Mouse (Mus musculus) bone marrow, adult 2 months (tissue): Measurements from ENCODE around the gene Lrrfip2.

ENCODE experiments used
- CTCF ChIP-seq: fragments of 200-500 bp; IDR thresholded peaks from 2 replicates; pipeline ENCODE4 v1.5.1; 2011; ENCODE audit warnings: low read length, control low read depth; ENCODE audit not compliant: control insufficient read depth, insufficient read depth
- POLR2A ChIP-seq: fragments of 200-500 bp; IDR thresholded peaks from 2 replicates; pipeline ENCODE4 v1.6.1; 2011; ENCODE audit warnings: low read depth, mild to moderate bottlenecking, control low read depth, low read length, borderline replicate concordance; ENCODE audit not compliant: control insufficient read depth

- TF ChIP-seq CTCF: no peak
- TF ChIP-seq POLR2A: no peak
Measured at GRCm38 (mm10) chr9:111148006-111148405, 30.6 kb downstream of the Lrrfip2 start.
